Mouse (Mus musculus): ENCODE results near the gene 2900026A02Rik. TPM values are rescaled to one million over a fixed set of nuclear protein-coding genes. Genes with fewer than 3 reads are reported as not detected.

The 2900026A02Rik gene
- polyA plus RNA-seq, 2 experiments from 2014 or later: 0.24 to 0.60 TPM

GRCm38 (mm10) chr5:113146656-113147055 lies 74.4 kb downstream of the 2900026A02Rik start:
- ATAC-seq: no peak

DNA sequence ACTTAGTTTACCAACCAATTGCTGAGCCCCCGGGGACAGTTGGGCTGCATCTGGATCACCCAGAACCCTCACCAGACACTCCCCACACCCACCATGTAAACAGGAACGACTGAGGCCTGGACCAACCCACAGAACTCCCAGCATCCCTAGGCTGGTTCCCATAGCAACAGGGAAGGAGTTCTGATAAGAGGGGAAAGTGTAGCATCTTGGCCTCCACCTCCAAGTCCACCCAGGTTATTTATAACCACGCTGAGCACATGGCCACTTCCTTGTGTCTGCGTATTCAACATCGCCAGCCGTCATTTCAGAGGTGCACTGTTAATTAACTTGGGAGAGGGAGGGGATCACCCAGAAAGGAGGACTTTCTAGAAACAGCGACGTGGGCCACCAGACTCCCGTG lies 75.9 kb downstream of the 2900026A02Rik start:
- ATAC-seq: no peak

GRCm38 (mm10) chr5:113142486-113142885 lies 78.5 kb downstream of the 2900026A02Rik start:
- ATAC-seq: no peak

- no peak for ATAC-seq
Observed at GRCm38 (mm10) chr5:113142018-113142417, 79.0 kb downstream of the 2900026A02Rik start.

DNA sequence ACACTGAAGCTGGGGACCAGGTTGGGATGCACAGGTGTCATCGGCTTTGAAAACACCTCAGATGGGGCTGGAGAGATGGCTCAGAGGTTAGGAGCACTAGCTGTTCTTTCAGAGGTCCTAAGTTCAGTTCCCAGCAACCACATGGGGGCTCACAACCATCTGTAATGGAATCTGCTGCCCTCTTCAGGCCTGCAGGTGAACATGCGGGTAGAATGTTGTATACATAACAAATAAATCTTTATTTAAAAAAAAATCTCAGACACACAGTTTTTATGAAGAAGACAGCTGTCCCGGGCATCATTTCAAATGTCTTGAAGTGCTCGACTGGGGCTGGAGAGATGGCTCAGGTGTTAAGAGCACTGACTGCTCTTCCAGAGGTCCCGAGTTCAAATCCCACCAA lies 80.2 kb downstream of the 2900026A02Rik start:
- ATAC-seq: no peak

DNA sequence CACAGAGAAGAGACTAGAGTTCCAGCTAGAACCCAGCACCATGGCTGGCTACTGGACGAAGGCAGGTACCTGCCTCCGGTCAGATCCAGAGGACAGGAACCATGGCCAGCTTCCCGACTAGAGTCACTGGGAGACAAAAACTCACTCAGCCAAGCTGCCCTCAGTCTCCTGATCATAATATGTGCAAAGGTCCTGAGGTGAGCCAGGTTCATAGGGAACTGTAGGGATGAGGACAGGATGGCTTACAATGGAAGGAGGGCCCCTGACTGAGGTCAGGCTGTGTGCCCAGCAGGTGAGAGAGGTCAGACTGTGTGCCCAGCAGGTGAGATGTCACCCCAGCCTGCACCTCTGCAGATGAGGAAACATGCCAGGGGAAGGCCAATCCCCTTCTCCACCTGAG lies 81.0 kb downstream of the 2900026A02Rik start:
- no peak for ATAC-seq

DNA sequence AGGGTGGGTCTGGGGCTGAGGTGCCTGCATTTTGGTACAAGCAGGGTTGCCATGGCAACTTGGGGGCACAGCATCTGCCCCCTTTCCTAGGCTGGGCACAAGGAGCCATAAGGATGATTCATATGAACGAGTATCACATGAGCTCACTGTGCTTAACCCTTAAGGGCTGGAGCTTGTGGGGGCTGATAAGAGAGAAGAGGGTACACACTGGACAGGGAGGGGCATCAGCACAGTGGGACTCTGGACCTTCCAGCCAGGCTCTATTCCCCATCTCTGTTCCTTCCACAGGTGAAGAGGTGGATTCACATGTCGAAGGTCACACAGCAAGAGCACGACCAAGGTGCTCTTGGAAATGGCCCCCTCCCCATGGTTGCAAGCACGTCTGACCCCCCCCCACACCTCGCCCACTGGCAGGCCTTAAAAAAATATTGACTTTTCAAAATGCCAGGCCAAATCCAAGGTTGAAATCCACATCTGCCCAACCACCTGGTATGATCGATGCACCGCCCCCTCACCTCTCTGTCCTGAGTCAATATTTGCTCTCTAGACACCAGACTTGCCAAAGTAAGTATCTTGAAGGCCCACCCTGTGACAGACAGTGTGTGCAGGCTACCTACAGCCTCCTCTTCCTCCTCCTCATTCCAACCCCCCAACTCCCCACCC lies 81.8 kb downstream of the 2900026A02Rik start:
- ATAC-seq: no peak

- ATAC-seq: peak; percentile 19
Observed at GRCm38 (mm10) chr5:113138319-113139063, 82.5 kb downstream of the 2900026A02Rik start.

DNA sequence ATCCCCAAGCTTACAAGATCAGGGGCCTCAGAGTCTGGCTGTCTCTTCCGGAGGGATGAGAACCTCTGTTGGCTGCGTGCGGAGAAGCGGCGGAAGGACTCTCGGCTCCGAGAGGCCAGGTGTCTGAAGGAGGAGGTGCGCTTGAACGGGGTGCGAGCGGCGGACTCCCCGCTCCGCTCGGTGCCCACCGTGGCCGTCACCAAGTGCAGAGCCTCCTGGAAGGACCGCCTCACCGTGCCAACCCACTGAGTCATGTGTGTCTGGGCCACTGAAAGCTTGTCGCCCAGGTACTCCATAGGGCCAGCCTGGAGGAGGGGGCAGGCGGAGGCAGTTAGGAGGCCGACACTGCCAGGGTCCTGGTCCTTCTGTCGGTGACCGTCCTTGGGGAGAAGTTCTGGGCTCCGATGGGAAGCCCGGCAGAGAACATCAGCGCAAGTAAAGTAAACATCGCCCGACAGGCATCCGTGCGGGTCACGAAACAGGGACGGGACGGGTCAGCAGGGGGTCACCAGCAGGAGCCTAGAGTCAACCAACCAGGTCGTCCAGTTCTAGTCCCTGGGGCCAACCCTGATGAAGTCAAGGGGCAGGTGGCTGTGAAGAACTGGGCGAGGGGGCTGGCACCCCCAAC lies 83.2 kb downstream of the 2900026A02Rik start:
- ATAC-seq: no peak

- no peak for ATAC-seq
Observed at GRCm38 (mm10) chr5:113136951-113137487, 84.0 kb downstream of the 2900026A02Rik start.

- ATAC-seq: no peak
Observed at GRCm38 (mm10) chr5:113135513-113135912, 85.5 kb downstream of the 2900026A02Rik start.

DNA sequence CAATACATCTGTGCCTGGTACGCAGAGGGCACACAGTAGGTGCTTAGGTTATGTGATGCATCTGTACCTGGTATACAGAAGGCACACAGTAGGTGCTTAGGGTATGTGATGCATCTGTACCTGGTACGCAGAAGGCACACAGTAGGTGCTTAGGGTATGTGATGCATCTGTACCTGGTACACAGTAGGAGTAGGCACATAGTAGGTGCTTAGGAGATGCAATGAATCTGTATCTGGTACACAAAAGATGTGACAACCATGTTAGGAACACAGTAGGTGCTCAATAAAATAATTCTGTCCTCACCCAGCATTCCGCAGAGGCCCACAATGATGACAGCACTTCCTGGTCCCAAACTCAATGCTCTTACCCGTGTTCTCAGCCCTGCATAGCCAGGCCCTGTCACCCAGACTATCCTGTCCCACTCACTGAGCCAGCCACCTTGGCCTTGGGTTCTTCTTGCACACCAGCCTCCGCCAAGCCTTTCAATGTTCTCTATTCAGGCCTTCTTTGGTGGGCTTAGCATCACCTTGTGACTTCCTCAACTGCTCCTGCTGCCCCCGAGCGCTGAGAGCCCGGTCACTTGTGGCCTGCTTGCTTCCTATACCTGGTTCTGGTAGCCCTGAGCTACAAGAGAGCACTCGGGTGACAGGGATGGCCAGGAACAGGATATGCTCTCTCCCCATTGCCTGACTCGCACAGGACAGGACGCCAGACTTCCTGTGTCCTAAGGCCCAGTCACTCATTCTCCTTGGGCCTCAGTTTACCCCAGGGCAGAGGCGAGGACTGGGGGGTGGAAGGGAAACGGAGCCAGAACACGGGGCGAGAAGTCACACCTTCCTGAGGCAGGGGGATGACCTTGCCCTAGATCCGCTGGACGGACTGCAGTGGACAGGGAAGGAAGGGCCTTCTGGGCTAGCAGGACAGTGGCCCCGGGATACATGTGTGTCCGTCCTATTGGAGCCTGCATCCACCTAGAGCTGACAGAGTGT lies 87.0 kb downstream of the 2900026A02Rik start:
- ATAC-seq: no peak

DNA sequence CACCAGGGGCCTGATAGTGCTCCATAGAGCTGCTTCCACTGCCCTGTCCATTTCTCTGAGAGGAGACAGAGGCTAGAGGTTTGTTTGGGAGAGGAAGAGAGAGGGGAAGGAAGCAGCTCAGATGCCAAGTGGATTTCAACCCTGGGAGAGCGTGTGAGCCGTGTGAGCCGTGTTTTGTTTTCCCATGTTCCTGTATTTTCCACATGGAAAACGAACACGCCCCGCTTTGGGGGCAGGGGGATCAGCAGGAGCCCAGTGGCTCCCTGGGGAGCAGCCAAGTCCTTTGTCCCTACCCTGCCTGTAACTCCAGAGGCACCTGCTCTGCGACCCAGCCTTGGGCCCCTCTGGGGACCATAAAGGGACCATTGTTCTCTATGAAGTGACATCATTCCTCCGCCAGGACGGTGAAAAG lies 88.0 kb downstream of the 2900026A02Rik start:
- no peak for ATAC-seq

DNA sequence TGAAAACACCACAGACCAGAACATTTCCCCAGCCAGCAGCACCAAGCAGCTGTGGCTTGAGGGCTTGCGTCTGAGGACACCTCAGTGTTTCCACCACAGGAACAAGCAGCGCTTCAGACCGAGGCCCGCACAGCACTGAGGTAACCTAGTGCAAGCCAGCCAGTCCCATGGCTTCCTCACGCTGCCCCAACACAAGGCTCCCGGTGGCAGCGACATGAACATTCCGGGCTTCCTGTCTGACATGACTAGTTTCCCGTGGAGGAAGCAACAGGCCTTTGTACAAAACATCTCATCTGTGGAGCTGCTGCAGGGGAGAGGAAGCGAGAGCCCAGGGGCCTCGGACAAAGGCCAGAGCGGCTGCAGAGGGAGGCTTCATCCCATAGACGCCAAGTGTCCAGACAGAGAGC lies 88.4 kb downstream of the 2900026A02Rik start:
- no peak for ATAC-seq

GRCm38 (mm10) chr5:113128426-113128825 lies 92.6 kb downstream of the 2900026A02Rik start:
- no peak for ATAC-seq

DNA sequence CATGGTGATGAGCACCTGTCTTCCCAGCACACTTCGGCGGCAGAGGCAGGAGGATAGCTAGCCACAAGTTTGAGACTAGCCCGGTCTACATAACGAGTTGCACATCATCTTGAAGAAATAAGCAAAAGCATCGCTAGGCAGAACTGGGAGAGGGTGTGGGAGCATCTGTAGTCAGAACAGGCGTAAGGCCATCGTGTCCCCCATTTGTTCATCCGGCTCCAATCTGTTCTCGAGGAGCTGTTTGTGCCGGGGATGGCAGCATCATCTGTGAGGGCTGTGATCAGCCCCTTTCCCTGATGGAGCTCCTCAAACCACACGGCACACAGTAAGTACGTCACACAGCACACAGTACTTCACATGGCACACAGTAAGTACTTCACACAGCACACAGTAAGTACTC lies 94.6 kb downstream of the 2900026A02Rik start:
- no peak for ATAC-seq

- no peak for ATAC-seq
Observed at GRCm38 (mm10) chr5:113123693-113124092, 97.3 kb downstream of the 2900026A02Rik start.

DNA sequence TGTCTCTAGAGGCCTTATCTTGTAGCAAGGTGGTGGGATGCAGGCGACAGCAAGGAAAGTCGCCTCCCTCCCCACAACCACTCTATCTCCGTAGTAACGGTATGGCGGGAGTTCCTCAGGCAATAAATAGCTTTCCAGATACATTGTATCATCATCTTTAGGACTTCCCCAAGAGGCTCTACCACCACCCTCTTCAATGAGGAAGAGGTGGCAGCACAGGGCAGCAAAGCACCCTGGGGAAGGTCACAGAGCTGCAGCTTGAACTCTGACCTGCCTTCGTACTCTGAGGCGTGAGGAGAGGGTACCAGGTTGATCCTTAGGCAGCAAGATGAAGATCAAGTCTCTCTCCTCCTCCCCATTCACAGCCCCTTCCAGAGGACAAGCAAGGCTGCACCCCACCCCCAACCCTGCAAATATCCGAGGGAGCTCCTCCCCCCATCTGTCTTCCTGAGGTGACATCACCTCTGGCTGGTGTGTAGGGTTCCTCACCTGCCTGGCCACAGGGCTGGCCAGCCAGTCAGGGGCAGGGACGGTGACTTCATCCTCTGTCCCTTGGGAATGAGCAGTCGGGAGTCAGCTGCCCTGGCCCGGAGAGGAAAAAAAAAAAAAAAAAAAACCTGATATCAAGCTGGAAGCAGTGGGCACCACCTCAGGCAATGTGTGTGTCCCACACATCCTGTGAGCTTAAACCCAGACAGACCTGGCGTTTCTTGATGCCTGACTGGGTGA lies 98.5 kb downstream of the 2900026A02Rik start:
- ATAC-seq: no peak

DNA sequence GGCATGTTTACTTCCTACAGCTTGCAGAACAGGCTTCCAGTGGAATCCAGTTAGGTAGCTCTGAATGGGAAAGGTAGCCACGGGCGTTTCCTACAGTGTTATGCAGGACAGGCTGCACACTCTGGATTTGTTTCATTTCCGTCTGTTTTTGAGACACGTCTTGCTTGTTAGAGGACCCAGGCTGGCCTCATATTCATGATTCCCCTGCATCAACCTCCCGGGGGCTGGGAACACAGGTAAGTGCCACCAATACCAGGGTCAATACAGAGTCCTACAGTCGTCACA lies 99.5 kb downstream of the 2900026A02Rik start:
- ATAC-seq: no peak

- ATAC-seq: no peak
Observed at GRCm38 (mm10) chr5:113120741-113121590, 100.1 kb downstream of the 2900026A02Rik start.
